Mouse (Mus musculus) CH12.LX (cell line): ENCODE measurements around the gene Gabarapl2. TPM values are rescaled to one million over a fixed set of nuclear protein-coding genes. Genes with fewer than 3 reads are reported as not detected.
A peak's percentile ranks its signal among the peaks of the same experiment; 100 is the strongest.

ENCODE experiments used
- DNase-seq: peaks from one replicate; pipeline ENCODE4 v3.0.0-alpha.2; 2013; ENCODE audit errors: extremely low read depth
- H3K27ac ChIP-seq: 2 replicates; pipeline ENCODE4 v1.5.1; 2012; ENCODE audit warnings: low read depth, mild to moderate bottlenecking, control low read depth, moderate library complexity; ENCODE audit not compliant: insufficient read depth
- H3K27me3 ChIP-seq: replicated peaks from 2 replicates; pipeline ENCODE3; 2012; ENCODE audit warnings: inconsistent platforms
- H3K36me3 ChIP-seq, 2 experiments: replicated peaks in 1 of 2; 2 replicates each; pipeline versions ENCODE3 to v1.6.1; 2012; ENCODE audit warnings: inconsistent platforms in 1 of 2, low read length in 1 of 2, mild to moderate bottlenecking in 1 of 2, mixed read lengths in 1 of 2, moderate library complexity in 1 of 2; ENCODE audit not compliant: control insufficient read depth in 1 of 2, insufficient read depth in 1 of 2
- H3K4me1 ChIP-seq, 2 experiments: 2 replicates each; pipeline ENCODE4 v1.6.1; 2012; ENCODE audit warnings: inconsistent platforms in 1 of 2, moderate library complexity in 1 of 2; ENCODE audit not compliant: insufficient read depth in 2 of 2, control insufficient read depth in 1 of 2
- H3K4me2 ChIP-seq: 2 replicates; pipeline ENCODE4 v1.6.1; 2012; ENCODE audit warnings: low read depth, mild to moderate bottlenecking, control low read depth; ENCODE audit not compliant: poor library complexity, insufficient read depth, severe bottlenecking
- H3K4me3 ChIP-seq, 3 experiments: fragments of 150-350 bp in 1 of 3; sonication (generic) in 1 of 3; replicated peaks in 1 of 3; 2 replicates each; pipeline versions ENCODE3 to v1.5.1; 2011 to 2012; ENCODE audit warnings: low read depth in 2 of 3, low read length in 2 of 3, mild to moderate bottlenecking in 2 of 3, moderate library complexity in 2 of 3, control low read depth in 1 of 3, improper control_type of control experiment in 1 of 3, inconsistent platforms in 1 of 3, mixed read lengths in 1 of 3; ENCODE audit not compliant: poor library complexity in 1 of 3
- H3K79me2 ChIP-seq: replicated peaks from 2 replicates; pipeline ENCODE4 v1.6.1; 2012; ENCODE audit warnings: mild to moderate bottlenecking, moderate library complexity; ENCODE audit not compliant: control insufficient read depth, poor library complexity, insufficient read depth, severe bottlenecking; ENCODE audit errors: extremely low read depth
- H3K9ac ChIP-seq: 2 replicates; pipeline ENCODE4 v1.6.1; 2012; ENCODE audit warnings: low read depth, mild to moderate bottlenecking, control low read depth, moderate library complexity; ENCODE audit not compliant: insufficient read depth
- H3K9me3 ChIP-seq: replicated peaks from 2 replicates; pipeline ENCODE3; 2012; ENCODE audit warnings: low read length, inconsistent platforms, mixed read lengths
- BHLHE40 ChIP-seq: IDR thresholded peaks from 2 replicates; pipeline ENCODE4 v1.6.1; 2011; ENCODE audit warnings: mild to moderate bottlenecking, low read depth, low read length, improper control_type of control experiment
- CHD1 ChIP-seq: IDR thresholded peaks from 2 replicates; pipeline ENCODE4 v1.6.1; 2012; ENCODE audit warnings: low read depth, low read length, improper control_type of control experiment, inconsistent platforms
- CHD2 ChIP-seq: IDR thresholded peaks from 2 replicates; pipeline ENCODE4 v1.6.1; 2011; ENCODE audit warnings: low read length, improper control_type of control experiment
- CTCF ChIP-seq, 2 experiments: IDR thresholded peaks in 1 of 2; conservative IDR thresholded peaks in 1 of 2; 2 replicates each; pipeline ENCODE4 v1.5.1; 2011 to 2012; ENCODE audit warnings: low read depth in 2 of 2, low read length in 2 of 2, improper control_type of control experiment in 1 of 2, inconsistent platforms in 1 of 2, mild to moderate bottlenecking in 1 of 2, moderate library complexity in 1 of 2
- E2F4 ChIP-seq: IDR thresholded peaks from 2 replicates; pipeline ENCODE4 v1.6.1; 2011; ENCODE audit warnings: low read depth, low read length, improper control_type of control experiment; ENCODE audit not compliant: insufficient replicate concordance
- ELF1 ChIP-seq: IDR thresholded peaks from 2 replicates; pipeline ENCODE4 v1.6.1; 2014; ENCODE audit warnings: low read depth, mild to moderate bottlenecking, inconsistent platforms, low read length, improper control_type of control experiment
- EP300 ChIP-seq: IDR thresholded peaks from 2 replicates; pipeline ENCODE4 v1.6.1; 2011; ENCODE audit warnings: low read length, improper control_type of control experiment
- ETS1 ChIP-seq: conservative IDR thresholded peaks from 2 replicates; pipeline ENCODE4 v1.6.1; 2012; ENCODE audit warnings: low read depth, mild to moderate bottlenecking, inconsistent platforms, low read length, improper control_type of control experiment, moderate library complexity
- GABPA ChIP-seq: IDR thresholded peaks from 2 replicates; pipeline ENCODE4 v1.6.1; 2012; ENCODE audit warnings: low read depth, low read length, improper control_type of control experiment, inconsistent platforms; ENCODE audit not compliant: insufficient replicate concordance
- HCFC1 ChIP-seq: IDR thresholded peaks from 2 replicates; pipeline ENCODE4 v1.6.1; 2012; ENCODE audit warnings: low read depth, mild to moderate bottlenecking, inconsistent platforms, low read length, improper control_type of control experiment
- IRF4 ChIP-seq: IDR thresholded peaks from 2 replicates; pipeline ENCODE4 v1.6.1; 2014; ENCODE audit warnings: low read depth, mild to moderate bottlenecking, inconsistent platforms, low read length, improper control_type of control experiment
- JUN ChIP-seq: IDR thresholded peaks from 2 replicates; pipeline ENCODE4 v1.6.1; 2011; ENCODE audit warnings: low read depth, mild to moderate bottlenecking, low read length, improper control_type of control experiment, moderate library complexity; ENCODE audit not compliant: insufficient read depth
- JUND ChIP-seq: conservative IDR thresholded peaks from 2 replicates; pipeline ENCODE4 v1.6.1; 2011; ENCODE audit warnings: low read depth, low read length, improper control_type of control experiment
- KAT2A ChIP-seq: IDR thresholded peaks from 2 replicates; pipeline ENCODE4 v1.6.1; 2012; ENCODE audit warnings: low read length, improper control_type of control experiment, inconsistent platforms; ENCODE audit not compliant: insufficient replicate concordance
- MAFK ChIP-seq: IDR thresholded peaks from 2 replicates; pipeline ENCODE4 v1.6.1; 2011; ENCODE audit warnings: low read length, improper control_type of control experiment; ENCODE audit not compliant: insufficient replicate concordance
- MAX ChIP-seq: IDR thresholded peaks from 2 replicates; pipeline ENCODE4 v1.6.1; 2011; ENCODE audit warnings: low read length, improper control_type of control experiment
- MAZ ChIP-seq: IDR thresholded peaks from 2 replicates; pipeline ENCODE4 v1.6.1; 2012; ENCODE audit warnings: low read depth, mild to moderate bottlenecking, inconsistent platforms, low read length, improper control_type of control experiment, moderate library complexity
- MEF2A ChIP-seq: IDR thresholded peaks from 2 replicates; pipeline ENCODE4 v1.6.1; 2014; ENCODE audit warnings: low read depth, mild to moderate bottlenecking, inconsistent platforms, low read length, improper control_type of control experiment, borderline replicate concordance
- MXI1 ChIP-seq: IDR thresholded peaks from 2 replicates; pipeline ENCODE4 v1.6.1; 2011; ENCODE audit warnings: mild to moderate bottlenecking, low read depth, low read length, improper control_type of control experiment
- MYC ChIP-seq: IDR thresholded peaks from 2 replicates; pipeline ENCODE4 v1.6.1; 2011; ENCODE audit warnings: low read depth, mild to moderate bottlenecking, improper control_type of control experiment, low read length
- NELFE ChIP-seq: IDR thresholded peaks from 2 replicates; pipeline ENCODE4 v1.6.1; 2011; ENCODE audit warnings: low read depth, low read length, improper control_type of control experiment
- NRF1 ChIP-seq: IDR thresholded peaks from 2 replicates; pipeline ENCODE4 v1.6.1; 2014; ENCODE audit warnings: low read depth, mild to moderate bottlenecking, inconsistent platforms, low read length, improper control_type of control experiment, moderate library complexity
- PAX5 ChIP-seq: IDR thresholded peaks from 2 replicates; pipeline ENCODE4 v1.6.1; 2012; ENCODE audit warnings: low read length, inconsistent platforms, mixed read lengths
- POLR2A ChIP-seq: IDR thresholded peaks from 2 replicates; pipeline ENCODE4 v1.6.1; 2011; ENCODE audit warnings: low read depth, mild to moderate bottlenecking, improper control_type of control experiment, low read length
- POLR2AphosphoS2 ChIP-seq: IDR thresholded peaks from 2 replicates; pipeline ENCODE4 v1.6.1; 2011; ENCODE audit warnings: low read depth, low read length, improper control_type of control experiment
- RAD21 ChIP-seq: IDR thresholded peaks from 2 replicates; pipeline ENCODE4 v1.6.1; 2011; ENCODE audit warnings: low read depth, mild to moderate bottlenecking, low read length, improper control_type of control experiment, moderate library complexity
- RCOR1 ChIP-seq: conservative IDR thresholded peaks from 2 replicates; pipeline ENCODE4 v1.6.1; 2012; ENCODE audit warnings: low read depth, mild to moderate bottlenecking, inconsistent platforms, low read length, improper control_type of control experiment
- SIN3A ChIP-seq: IDR thresholded peaks from 2 replicates; pipeline ENCODE4 v1.6.1; 2012; ENCODE audit warnings: low read length, improper control_type of control experiment, inconsistent platforms
- SMC3 ChIP-seq: IDR thresholded peaks from 2 replicates; pipeline ENCODE4 v1.6.1; 2011; ENCODE audit warnings: low read depth, low read length, improper control_type of control experiment
- TBP ChIP-seq: conservative IDR thresholded peaks from 2 replicates; pipeline ENCODE4 v1.6.1; 2011; ENCODE audit warnings: low read depth, low read length, improper control_type of control experiment
- TCF12 ChIP-seq: IDR thresholded peaks from 2 replicates; pipeline ENCODE4 v1.6.1; 2014; ENCODE audit warnings: low read depth, mild to moderate bottlenecking, inconsistent platforms, low read length, improper control_type of control experiment
- UBTF ChIP-seq: IDR thresholded peaks from 2 replicates; pipeline ENCODE4 v1.6.1; 2012; ENCODE audit warnings: low read depth, mild to moderate bottlenecking, inconsistent platforms, low read length, improper control_type of control experiment, moderate library complexity
- USF1 ChIP-seq: IDR thresholded peaks from 2 replicates; pipeline ENCODE4 v1.6.1; 2014; ENCODE audit warnings: low read depth, mild to moderate bottlenecking, inconsistent platforms, low read length, improper control_type of control experiment
- USF2 ChIP-seq: conservative IDR thresholded peaks from 2 replicates; pipeline ENCODE4 v1.6.1; 2011; ENCODE audit warnings: low read depth, low read length, improper control_type of control experiment
- ZC3H11A ChIP-seq: IDR thresholded peaks from 2 replicates; pipeline ENCODE4 v1.6.1; 2012; ENCODE audit warnings: low read depth, mild to moderate bottlenecking, inconsistent platforms, low read length, improper control_type of control experiment
- ZKSCAN1 ChIP-seq: IDR thresholded peaks from 2 replicates; pipeline ENCODE4 v1.6.1; 2012; ENCODE audit warnings: low read depth, inconsistent platforms, low read length, improper control_type of control experiment, borderline replicate concordance
- ZMIZ1 ChIP-seq: IDR thresholded peaks from 2 replicates; pipeline ENCODE4 v1.6.1; 2012; ENCODE audit warnings: low read depth, mild to moderate bottlenecking, inconsistent platforms, low read length, improper control_type of control experiment
- ZNF384 ChIP-seq: IDR thresholded peaks from 2 replicates; pipeline ENCODE4 v1.6.1; 2012; ENCODE audit warnings: low read depth, low read length, improper control_type of control experiment, inconsistent platforms
- dilution Hi-C: fragments of 300-500 bp; cut with MboI; formaldehyde crosslinking; loops from 2 replicates; pipeline ENCODE4 v1.14.3; 2020; ENCODE audit warnings: low sequenced_read_pairs; ENCODE audit not compliant: extremely low pct_unique_long_range_greater_than_20kb, extremely low pct_ligation_motif_present
- in situ Hi-C: fragments of 300-500 bp; cut with MboI; formaldehyde crosslinking; loops from 3 replicates; pipeline ENCODE4 v1.14.3; 2019; ENCODE audit warnings: low sequenced_read_pairs, low pct_ligation_motif_present, low pct_unique_long_range_greater_than_20kb, mixed read lengths
- polyA plus RNA-seq: library from polyadenylated mRNA; unstranded; fragments of >175 nt; gene quantifications from 2 replicates; pipeline ENCODE4 v1.2.1, GENCODE M21; 2012; ENCODE audit warnings: low read depth; ENCODE audit not compliant: insufficient read length
- total RNA-seq, 2 experiments: library from RNA; depleted of rRNA; stranded (reverse); fragments of 300-350 nt in 1 of 2; fragments of >200 nt in 1 of 2; gene quantifications; 2 replicates each; pipeline ENCODE4 v1.2.3; 2012 to 2014

Gene Gabarapl2
- total and polyA plus RNA-seq, 3 experiments = 29.8 to 61.0 (median 42.1) TPM

GRCm38 (mm10) chr8:111939516-111940142 is 874 bp upstream of the Gabarapl2 start:
- Histone ChIP-seq H3K79me2 (peaks cover 10% of the 10 kb centered on the region; the same call in 1 of the 2 replicates), H3K4me3 (peak overlapping the region; percentile 92 to 98 (median 98)), H3K4me1 (peaks cover 0 to 35% of the 10 kb centered on the region in 2 experiments; a peak in 2 of 4 replicates), H3K27ac (no peak overlapping the region), H3K36me3 (peaks cover 12 to 23% of the 10 kb centered on the region in 2 experiments), H3K9ac (peak overlapping the region; percentile 60; the same call in 1 of the 2 replicates)
- peak; percentile 91 for TF ChIP-seq ELF1
- no peak for TF ChIP-seq KAT2A
- TF ChIP-seq MXI1 = peak; percentile 62; the same call in 1 of the 2 replicates
- TF ChIP-seq BHLHE40 = peak; percentile 96
- TF ChIP-seq PAX5 = no peak
- peak; percentile 94 for TF ChIP-seq MYC
- no peak for TF ChIP-seq MEF2A
- TF ChIP-seq MAZ = no peak
- no peak for TF ChIP-seq E2F4
- TF ChIP-seq ZMIZ1 = no peak
- TF ChIP-seq POLR2A = peak; percentile 36; the same call in 1 of the 2 replicates
- TF ChIP-seq TCF12 = peak; percentile 58; the same call in 1 of the 2 replicates
- no peak for TF ChIP-seq ZKSCAN1
- TF ChIP-seq CTCF (conservative IDR thresholded peaks at IDR 0.05 in 1 of 2, IDR thresholded peaks at IDR 0.05 in 1 of 2; ENCODE audit: low read depth in 2 of 2, low read length in 2 of 2) = no peak
- TF ChIP-seq MAFK = no peak
- TF ChIP-seq CHD2 = peak; percentile 71; the same call in 1 of the 2 replicates
- no peak for TF ChIP-seq GABPA
- 0 out of 2 replicates have a peak, but pooled peaks have one; percentile 9 for TF ChIP-seq JUND
- TF ChIP-seq CHD1 = no peak
- TF ChIP-seq SIN3A = peak; percentile 33; the same call in 1 of the 2 replicates
- TF ChIP-seq UBTF = no peak
- TF ChIP-seq IRF4 = no peak; the same call in 1 of the 2 replicates
- no peak for TF ChIP-seq HCFC1
- TF ChIP-seq USF1 = peak; percentile 78
- peak; percentile 68 for TF ChIP-seq ETS1
- 0 out of 2 replicates have a peak, but pooled peaks have one; percentile 17 for TF ChIP-seq TBP
- no peak; the same call in none of the 2 replicates for TF ChIP-seq ZNF384
- TF ChIP-seq RAD21 = no peak
- peak; percentile 99 for TF ChIP-seq MAX
- 0 out of 2 replicates have a peak, but pooled peaks have one; percentile 12 for TF ChIP-seq NELFE
- TF ChIP-seq SMC3 = no peak
- no peak for TF ChIP-seq ZC3H11A
- no peak for TF ChIP-seq NRF1
- TF ChIP-seq RCOR1 = no peak
- TF ChIP-seq EP300 = no peak; the same call in 1 of the 2 replicates
- no peak for TF ChIP-seq JUN
- TF ChIP-seq USF2 = peak; percentile 65
- TF ChIP-seq POLR2AphosphoS2 = no peak
- TF ChIP-seq, all 38 proteins: peak for 15
- Histone ChIP-seq H3K4me2 (peak overlapping the region; percentile 90), H3K27me3 (no peaks in the 10 kb centered on the region), H3K9me3 (no peaks in the 10 kb centered on the region)
- in situ Hi-C loops = no loop called here
- dilution Hi-C loops = no loop called here
- DNase-seq = peak; percentile 87
